Mouse (Mus musculus) brown adipose tissue, adult 24 weeks (tissue): Measurements from ENCODE around the gene Itgb2. TPM values are rescaled to one million over a fixed set of nuclear protein-coding genes. Genes with fewer than 3 reads are reported as not detected.

Experiments used
- H3K27ac ChIP-seq: fragments of 200-500 bp; replicated peaks from 2 replicates; pipeline ENCODE4 v1.5.1; 2012; ENCODE audit warnings: low read depth, mild to moderate bottlenecking, low read length
- H3K4me1 ChIP-seq: fragments of 200-500 bp; 2 replicates; pipeline ENCODE4 v1.6.1; 2012; ENCODE audit warnings: low read length, mixed read lengths; ENCODE audit not compliant: control insufficient read depth, insufficient read depth, insufficient read length
- H3K4me3 ChIP-seq: fragments of 200-500 bp; 2 replicates; pipeline ENCODE4 v1.5.1; 2012; ENCODE audit warnings: low read depth, mild to moderate bottlenecking, low read length, moderate library complexity; ENCODE audit not compliant: insufficient read depth
- polyA plus RNA-seq: library from polyadenylated mRNA; stranded (reverse); fragments of >200 nt; gene quantifications from 2 replicates; pipeline ENCODE4 v1.2.4, GENCODE M21; 2012; ENCODE audit not compliant: missing spikeins, insufficient read depth, insufficient read length

Gene Itgb2
- polyA plus RNA-seq, 1 experiment = 4.4 TPM

GRCm38 (mm10) chr10:77606855-77607254, 76.8 kb downstream of the Itgb2 start:
- peak overlapping the region; percentile 83 for H3K27ac ChIP-seq
- peaks cover 11% of the 10 kb centered on the region for H3K4me1 ChIP-seq
- peak overlapping the region; percentile 77 for H3K4me3 ChIP-seq

GRCm38 (mm10) chr10:77607441-77607840, 77.4 kb downstream of the Itgb2 start:
- Histone ChIP-seq H3K27ac (peak overlapping the region; percentile 83), H3K4me1 (peaks cover 11% of the 10 kb centered on the region)

DNA sequence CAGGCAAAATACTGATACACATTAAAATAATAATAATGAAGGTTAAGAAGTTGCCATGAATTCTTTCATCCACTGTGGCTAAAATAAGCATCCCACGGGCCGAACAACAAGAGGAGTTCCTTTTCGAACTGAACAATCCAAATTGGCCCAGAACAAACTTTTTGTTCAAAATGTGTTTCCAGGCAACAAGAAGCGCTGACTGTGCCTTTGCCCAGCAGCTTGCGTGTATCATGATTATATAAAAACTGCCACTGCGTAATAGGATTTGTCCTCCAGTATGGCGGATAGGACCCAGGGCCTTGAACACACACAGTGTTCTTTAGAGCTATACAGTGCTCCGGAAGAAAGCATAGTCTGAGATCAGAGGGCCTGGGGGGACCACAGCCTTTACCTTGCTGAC, 78.5 kb downstream of the Itgb2 start:
- Histone ChIP-seq H3K4me3 (no peak overlapping the region), H3K27ac (0 out of 2 replicates have a peak overlapping the region, but pooled peaks have one; percentile 11), H3K4me1 (peaks cover 15% of the 10 kb centered on the region)

More at GRCm38 (mm10) chr10:77607441-77607840, 77.4 kb downstream of the Itgb2 start:
- H3K4me3 ChIP-seq = peak overlapping the region; percentile 77

DNA sequence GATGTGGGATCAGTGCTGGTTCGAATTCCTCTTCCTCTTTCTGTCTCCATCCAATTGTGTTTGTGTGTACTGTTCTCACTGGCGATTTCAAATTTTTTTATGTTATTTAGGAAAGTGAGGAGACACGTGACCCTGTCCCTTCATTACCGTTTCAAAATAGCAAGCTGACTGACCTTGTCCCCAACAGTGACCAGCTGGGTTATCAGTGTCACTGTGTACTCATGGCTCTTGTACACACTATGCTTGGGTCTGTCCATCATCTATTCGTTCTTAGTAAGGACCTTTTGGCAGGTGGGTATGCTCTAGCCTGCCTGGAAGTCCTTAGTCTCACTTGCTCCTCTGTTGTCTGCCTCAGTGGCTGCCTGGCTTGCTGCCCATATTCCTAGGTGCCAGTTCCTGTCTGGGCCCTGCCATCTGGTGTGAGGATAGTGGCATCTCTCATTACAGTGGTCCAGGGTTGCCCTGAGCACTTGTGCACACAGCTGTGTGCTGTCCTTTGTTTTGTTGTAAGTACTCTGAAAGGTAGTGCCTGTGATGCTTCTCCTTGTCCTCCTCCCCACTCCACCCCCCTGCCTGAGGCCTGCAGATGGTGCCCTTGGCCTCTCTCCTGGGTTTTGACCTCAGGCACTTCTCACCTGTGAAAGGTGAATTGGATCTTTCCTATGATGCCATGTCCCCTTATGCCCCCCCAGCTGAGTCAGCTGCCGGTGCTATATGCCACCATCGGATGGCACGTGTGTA, 80.3 kb downstream of the Itgb2 start:
- Histone ChIP-seq H3K27ac (no peak overlapping the region; the same call in 1 of the 2 replicates), H3K4me1 (peaks cover 18% of the 10 kb centered on the region), H3K4me3 (no peak overlapping the region)

DNA sequence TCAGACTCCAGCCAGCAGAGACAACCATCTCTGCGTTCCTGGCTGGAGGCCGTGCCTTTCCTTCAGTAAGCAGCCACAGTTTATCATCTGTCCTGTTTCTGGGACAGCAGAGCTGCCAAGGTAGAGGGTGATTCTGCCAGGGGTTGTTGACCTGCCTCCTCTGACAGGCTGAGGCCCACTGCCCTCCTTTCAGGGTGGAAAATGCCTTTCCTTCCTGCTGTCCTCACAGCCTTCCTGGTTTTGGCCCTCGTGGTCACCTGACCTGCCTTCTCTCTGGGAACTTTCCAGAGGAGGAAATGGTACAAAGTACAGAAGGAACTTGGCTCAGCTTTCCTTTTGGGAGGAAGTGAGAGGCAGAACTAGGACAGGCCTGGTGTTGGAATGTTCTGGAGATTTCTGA, 83.4 kb downstream of the Itgb2 start:
- peak overlapping the region; percentile 96 for H3K27ac ChIP-seq
- no peak overlapping the region for H3K4me3 ChIP-seq
- H3K4me1 ChIP-seq = peaks cover 10% of the 10 kb centered on the region; the same call in 1 of the 2 replicates

Other genes with a start within 250 kb of the Itgb2 start
- 4.0 and 4.4 TPM in 2 replicates for gene Adarb1, start 112.0 kb upstream of the Itgb2 start, polyA plus RNA-seq
- gene Fam207a, start 14.5 kb upstream of the Itgb2 start, polyA plus RNA-seq = 5.4 and 11.1 TPM in 2 replicates
- gene Pttg1ip, start 51.5 kb downstream of the Itgb2 start, polyA plus RNA-seq = 88.8 and 92.4 TPM in 2 replicates
- 58.1 and 84.9 TPM in 2 replicates for gene Sumo3, start 75.8 kb downstream of the Itgb2 start, polyA plus RNA-seq
- gene Gm49325, start 75.9 kb downstream of the Itgb2 start, polyA plus RNA-seq = 16.0 and 45.5 TPM in 2 replicates
- gene Ube2g2, start 92.0 kb downstream of the Itgb2 start, polyA plus RNA-seq = 23.3 and 26.1 TPM in 2 replicates
- gene Tspear, start 156.3 kb downstream of the Itgb2 start, polyA plus RNA-seq = not detected in 2 replicates
- not detected in 2 replicates for gene Gm19402, start 160.5 kb downstream of the Itgb2 start, polyA plus RNA-seq
- not detected in 2 replicates for gene Gm9508, start 167.0 kb downstream of the Itgb2 start, polyA plus RNA-seq
- not detected in 2 replicates for gene Gm10272, start 176.4 kb downstream of the Itgb2 start, polyA plus RNA-seq
- not detected in 2 replicates for gene Gm10024, start 181.2 kb downstream of the Itgb2 start, polyA plus RNA-seq
- not detected in 2 replicates for gene Gm10142, start 185.6 kb downstream of the Itgb2 start, polyA plus RNA-seq
- gene Krtap12-1, start 190.3 kb downstream of the Itgb2 start, polyA plus RNA-seq = not detected in 2 replicates
- not detected in 2 replicates for gene Gm10100, start 196.2 kb downstream of the Itgb2 start, polyA plus RNA-seq
- gene Gm18596, start 212.4 kb downstream of the Itgb2 start, polyA plus RNA-seq = not detected in 2 replicates
- not detected in 2 replicates for gene Gm9736, start 221.1 kb downstream of the Itgb2 start, polyA plus RNA-seq
- gene Gm3233, start 229.4 kb downstream of the Itgb2 start, polyA plus RNA-seq = not detected in 2 replicates
- not detected in 2 replicates for gene Gm3238, start 241.1 kb downstream of the Itgb2 start, polyA plus RNA-seq
- gene Gm7138, start 246.7 kb downstream of the Itgb2 start, polyA plus RNA-seq = not detected in 2 replicates